Mouse (Mus musculus) activated CD4-positive, CD25-positive, alpha-beta regulatory T cell (primary cell): ENCODE data around the gene Zfp784. TPM values are rescaled to one million over a fixed set of nuclear protein-coding genes. Genes with fewer than 3 reads are reported as not detected.

Experiments
- polyA plus RNA-seq, 2 experiments: library from polyadenylated mRNA; unstranded; fragments of 100-300 nt; shearing (Covaris generic); gene quantifications; one replicate each; pipeline ENCODE4 v1.2.1; 2017

Zfp784 gene
- 1 to 10 TPM; 3.4 to 4.9 TPM for polyA plus RNA-seq

GRCm38 (mm10) chr7:5038109-5038732 lies at the start of gene Zfp784:
Zfp784 (minus strand) TSS chr7:5038446.

GRCm38 (mm10) chr7:5080010-5080751 lies 41.9 kb upstream of the Zfp784 start, which contains the start of gene Epn1:
Epn1 (plus strand) TSS chr7:5080235.

GRCm38 (mm10) chr7:5061774-5062359 lies 23.6 kb upstream of the Zfp784 start, which contains the start of gene U2af2:
U2af2 (plus strand) TSS chr7:5062143.

DNA sequence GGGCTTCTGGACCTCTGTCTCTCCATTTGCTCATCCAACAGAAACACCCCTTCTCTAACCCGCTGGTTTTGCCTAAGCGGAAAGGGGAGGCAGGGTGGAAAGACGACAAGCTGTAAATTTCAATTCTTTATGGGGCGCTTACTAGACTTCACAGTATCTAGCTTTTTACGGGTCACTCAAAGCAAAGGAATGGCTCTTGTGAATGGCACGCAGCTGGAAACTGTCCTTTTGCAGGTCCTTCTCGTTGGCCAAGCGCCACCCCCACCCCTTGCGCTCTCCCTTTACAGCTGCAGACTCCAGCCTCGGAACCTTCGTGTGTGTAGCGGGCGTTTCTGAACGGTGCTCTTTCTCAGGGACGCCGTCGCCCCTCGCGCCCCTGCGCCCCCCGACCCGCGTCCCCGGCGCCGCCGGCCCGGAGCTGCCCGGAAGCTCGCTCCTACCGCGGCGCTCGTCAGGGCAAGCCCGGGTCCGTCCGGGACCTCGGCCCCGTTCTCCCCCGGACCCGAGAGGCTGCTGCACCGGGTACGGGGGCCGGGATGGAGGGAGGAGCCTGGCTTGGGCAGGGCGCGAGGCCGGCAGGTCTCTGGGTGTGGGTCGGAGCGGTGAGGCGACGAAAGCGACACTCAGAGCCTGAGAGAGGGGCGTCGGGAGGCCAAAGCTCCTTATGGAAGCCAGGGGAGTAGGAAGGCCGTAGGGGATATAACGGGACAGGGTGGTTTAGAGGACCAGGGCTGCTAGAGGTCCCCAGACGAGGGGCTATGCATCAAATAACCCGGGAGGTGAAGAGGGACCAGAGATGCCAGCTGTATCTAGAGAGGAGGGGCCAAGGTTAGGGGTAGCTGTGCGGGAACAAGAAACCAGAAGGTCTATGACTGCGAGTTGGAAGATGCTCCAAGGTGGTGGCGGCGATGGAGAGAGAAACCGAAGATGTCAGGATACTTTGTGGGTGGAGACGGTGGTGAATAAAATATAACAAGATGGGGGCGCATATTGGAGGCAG lies 13.2 kb upstream of the Zfp784 start, which contains the start of gene Zfp580:
Zfp580 (plus strand) TSS at position 346 of the 1,000 bp plus-strand sequence.

DNA sequence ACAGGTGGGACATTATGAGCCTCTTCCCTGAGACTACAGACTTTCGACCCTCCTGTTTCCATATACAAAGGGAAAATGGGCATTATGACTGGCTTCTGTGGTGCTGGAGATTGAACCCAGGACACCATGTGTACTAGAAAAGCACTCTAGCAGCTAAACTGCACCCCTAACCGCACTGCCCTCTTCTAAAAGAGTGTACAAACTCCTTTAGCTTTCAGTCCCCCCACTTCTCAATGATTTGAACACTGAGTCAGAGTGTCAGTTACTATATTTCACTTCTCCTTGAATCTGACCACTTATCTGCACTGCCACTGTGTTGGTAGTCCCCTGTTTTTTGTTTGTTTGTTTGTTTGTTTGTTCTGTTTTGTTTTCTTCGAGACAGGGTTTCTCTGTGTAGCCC lies 4.4 kb downstream of the Zfp784 start, which contains the start of gene 4632433K11Rik:
4632433K11Rik (plus strand) TSS at position 301 of the 400 bp plus-strand sequence.

DNA sequence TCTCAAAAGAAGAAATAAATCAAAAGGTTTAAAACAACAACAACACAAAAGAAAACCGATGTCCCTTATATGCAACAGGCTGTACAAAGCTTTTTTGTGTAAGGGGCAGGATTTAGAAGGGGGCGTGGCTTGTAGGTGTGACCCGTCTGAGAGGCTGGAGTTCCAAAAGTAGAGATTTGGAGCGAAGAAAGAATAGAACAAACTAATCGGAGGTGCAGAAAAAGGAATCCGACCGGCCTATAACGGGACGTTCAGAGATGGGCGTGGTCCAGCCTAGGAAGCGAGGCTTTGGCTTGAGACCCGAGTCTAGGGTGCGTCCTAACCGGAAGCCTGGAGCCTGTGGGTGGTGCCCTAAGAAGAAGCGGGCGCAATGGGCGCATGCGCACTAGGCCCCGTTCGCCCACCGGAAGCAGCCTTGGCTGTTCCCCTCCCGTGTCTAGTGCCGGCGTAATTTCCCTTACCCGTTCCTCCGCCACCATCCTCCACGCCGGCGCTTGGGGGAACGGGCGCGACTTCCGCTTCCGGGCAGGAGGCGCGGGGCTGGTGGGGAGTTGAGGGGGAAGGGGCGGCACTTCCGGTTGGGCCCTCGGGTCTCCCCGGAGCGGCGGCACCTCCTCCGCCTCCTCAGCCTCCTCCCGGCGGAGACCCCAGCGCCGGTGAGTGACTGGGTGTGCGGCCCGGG lies 18.1 kb downstream of the Zfp784 start, which contains the start of the genes Zfp865 and Ccdc106:
Zfp865 (plus strand) TSS at position 377 of the 682 bp plus-strand sequence.
Ccdc106 (plus strand) TSS at position 554 of the 682 bp plus-strand sequence.

DNA sequence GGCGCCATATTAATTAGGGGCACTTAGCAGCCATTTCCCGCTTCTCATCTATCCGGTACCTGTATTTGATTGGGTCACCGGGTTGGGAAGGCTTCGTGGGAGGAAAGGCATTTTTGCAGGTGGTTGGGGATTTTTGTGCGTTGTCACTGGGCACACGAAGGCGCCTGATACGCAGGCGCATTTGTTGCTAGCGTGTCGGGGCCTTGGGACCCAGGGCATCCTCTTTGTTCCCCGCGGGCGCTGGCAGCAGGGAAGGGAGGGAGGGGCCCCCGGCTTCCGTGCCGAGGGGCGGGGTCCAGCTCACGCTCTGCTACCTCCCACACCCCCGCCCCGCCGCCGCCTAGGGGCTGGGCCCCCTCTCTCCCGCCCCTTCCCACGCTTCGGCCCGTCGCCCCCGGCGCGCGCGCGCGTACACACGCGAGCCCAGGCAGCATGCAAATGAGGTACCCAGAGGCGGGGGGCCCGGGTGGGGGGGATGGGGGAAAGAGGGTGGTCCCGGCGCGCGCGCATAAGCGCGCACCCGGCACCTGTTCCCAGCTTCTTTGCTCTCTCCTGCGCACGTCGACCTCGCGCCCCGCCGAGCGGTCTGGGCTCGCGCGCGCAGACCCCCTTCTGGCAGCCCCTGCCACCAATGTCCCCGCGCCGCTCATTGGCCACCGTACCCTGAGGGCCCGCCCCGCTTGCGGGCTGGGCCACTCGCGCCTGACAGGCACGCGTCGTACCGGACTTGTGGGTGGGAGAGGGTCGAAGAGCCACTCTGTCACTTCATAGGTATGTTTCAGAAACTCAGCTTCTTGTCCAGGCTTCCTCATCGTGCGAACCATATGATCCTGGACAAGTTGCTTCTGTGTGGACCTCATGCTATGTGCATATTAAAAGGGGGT lies 22.9 kb downstream of the Zfp784 start, which contains the start of gene Gm44973:
Gm44973 (plus strand) TSS at position 379 of the 884 bp plus-strand sequence.

DNA sequence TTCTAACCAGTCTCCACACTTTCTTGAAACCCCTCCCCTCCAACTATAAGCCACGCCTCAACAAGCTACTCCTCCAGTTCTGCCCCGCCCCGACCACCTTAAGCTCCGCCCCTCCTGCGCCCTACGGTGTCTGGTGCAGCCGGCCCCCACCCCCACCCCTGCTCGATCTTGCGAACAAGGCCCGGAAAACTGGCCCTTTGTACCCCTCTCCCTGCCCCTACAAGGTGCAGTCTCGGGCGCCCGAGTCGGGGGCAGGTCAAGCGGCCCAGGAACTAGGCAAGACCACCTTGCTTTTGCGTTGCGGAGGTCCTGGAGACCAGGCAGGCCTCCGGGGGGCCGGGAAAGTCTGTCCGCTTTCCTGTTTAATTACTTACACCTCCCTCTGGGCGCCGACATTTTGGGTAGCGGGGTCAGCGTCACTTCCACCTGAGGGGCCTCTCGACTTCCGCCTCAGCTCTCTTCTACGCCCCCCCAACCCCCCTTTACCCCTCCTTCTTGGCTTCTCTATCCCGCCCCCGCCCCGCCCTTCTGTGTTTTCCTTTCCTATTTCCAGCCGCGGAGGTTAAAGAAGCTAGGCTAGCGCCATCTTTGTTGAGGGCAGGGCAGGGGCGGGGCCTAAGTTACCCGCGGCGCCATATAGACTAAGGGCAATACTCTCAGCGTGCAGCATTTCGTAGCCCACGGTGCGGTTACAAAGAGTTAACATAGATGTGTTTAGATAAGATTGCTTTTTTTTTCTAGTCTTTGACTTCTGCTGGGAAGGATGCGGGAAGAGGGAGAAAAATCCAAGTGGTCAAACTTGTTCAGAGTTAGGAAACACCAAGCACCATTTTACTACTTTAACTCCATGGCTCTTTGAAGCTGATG lies 23.8 kb downstream of the Zfp784 start, which contains the start of the genes Zfp524 and Fiz1:
Zfp524 (plus strand) TSS at position 165 of the 867 bp plus-strand sequence.
Fiz1 (minus strand) TSS at position 447 of the 867 bp plus-strand sequence.

DNA sequence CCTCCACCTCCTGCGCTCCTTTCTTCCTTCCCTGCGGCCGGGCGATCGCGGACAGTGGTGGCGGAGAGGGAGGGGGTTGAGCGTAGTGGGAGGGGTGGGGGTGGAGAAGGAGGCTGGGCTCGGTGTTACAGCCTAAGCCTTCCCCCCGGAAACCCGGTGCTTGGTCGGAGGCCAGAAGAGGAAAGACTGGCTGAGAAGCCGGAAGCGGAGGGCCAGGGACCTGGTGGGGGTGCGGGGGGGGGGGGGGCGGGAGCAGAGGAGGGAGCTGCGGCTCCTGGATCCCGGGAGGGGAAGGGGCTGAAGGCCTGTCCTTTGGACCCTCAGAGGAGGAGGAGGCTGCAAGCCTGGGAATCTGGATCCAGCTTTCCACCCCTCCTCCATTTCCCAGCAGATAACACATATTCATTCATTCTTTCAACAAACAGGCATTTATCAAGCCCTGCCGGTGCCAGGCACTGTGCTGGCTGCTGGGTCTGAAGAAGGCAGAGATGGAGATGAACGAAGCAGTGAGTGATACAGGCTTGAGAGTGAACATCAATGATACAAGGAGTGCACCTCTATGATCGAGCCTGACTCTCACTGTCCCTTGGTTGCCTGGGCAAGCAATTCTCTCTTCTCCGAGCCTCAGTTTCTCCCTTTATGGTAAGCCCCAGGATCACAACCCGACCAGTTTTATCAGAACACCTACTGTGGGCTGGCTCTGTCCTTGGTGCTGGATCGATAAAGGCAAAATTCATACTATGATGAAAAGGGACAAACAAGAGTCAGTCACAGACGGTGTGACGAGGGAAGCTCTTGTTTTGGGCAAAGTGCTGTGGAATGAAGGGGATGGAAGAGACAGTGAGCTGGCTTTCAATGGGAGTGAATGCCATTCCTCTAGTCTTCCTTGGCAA lies 42.0 kb downstream of the Zfp784 start, which contains the start of gene Zfp579:
Zfp579 (minus strand) TSS at position 156 of the 893 bp plus-strand sequence.

Other genes starting within 250 kb of the Zfp784 start
- 1 to 10 TPM; 5.5 to 8.8 TPM for gene Tmem238, start 248.8 kb downstream of the Zfp784 start, polyA plus RNA-seq
- gene Rpl28, start 245.6 kb downstream of the Zfp784 start, polyA plus RNA-seq: 100 to 1,000 TPM; 316 to 505 TPM
- gene Ube2s, start 225.9 kb downstream of the Zfp784 start, polyA plus RNA-seq: 100 to 1,000 TPM; 126 to 185 TPM
- gene Shisa7, start 193.8 kb downstream of the Zfp784 start, polyA plus RNA-seq: not detected
- 10 to 100 TPM; 46.9 to 52.2 TPM for gene Isoc2b, start 168.2 kb downstream of the Zfp784 start, polyA plus RNA-seq
- gene Isoc2a, start 161.3 kb downstream of the Zfp784 start, polyA plus RNA-seq: under 1 TPM; 0.37 to 0.84 TPM
- gene Gm36210, start 131.9 kb downstream of the Zfp784 start, polyA plus RNA-seq: under 1 TPM in 1 of 2 experiments, not detected in 1; 0.32 TPM
- gene Zfp628, start 123.2 kb downstream of the Zfp784 start, polyA plus RNA-seq: 1 to 10 TPM; 2.2 to 3.1 TPM
- under 1 TPM; 0.49 to 0.79 TPM for gene Nat14, start 116.4 kb downstream of the Zfp784 start, polyA plus RNA-seq
- not detected for gene Ssc5d, start 112.7 kb downstream of the Zfp784 start, polyA plus RNA-seq
- not detected for gene Sbk2, start 74.0 kb downstream of the Zfp784 start, polyA plus RNA-seq
- gene Sbk3, start 67.3 kb downstream of the Zfp784 start, polyA plus RNA-seq: under 1 TPM in 1 of 2 experiments, not detected in 1; 0.05 TPM
- 10 to 100 TPM; 17.7 to 19.5 TPM for gene Zfp579, start 42.3 kb downstream of the Zfp784 start, polyA plus RNA-seq
- 10 to 100 TPM; 31.1 to 33.7 TPM for gene Zfp524, start 24.0 kb downstream of the Zfp784 start, polyA plus RNA-seq
- gene Fiz1, start 23.7 kb downstream of the Zfp784 start, polyA plus RNA-seq: 10 to 100 TPM; 33.4 to 36.2 TPM
- 10 to 100 TPM in 1 of 2 experiments, 1 to 10 TPM in 1; 6.4 to 29.3 TPM for gene Gm44973, start 22.9 kb downstream of the Zfp784 start, polyA plus RNA-seq
- gene Zfp865, start 18.1 kb downstream of the Zfp784 start, polyA plus RNA-seq: 10 to 100 TPM; 10.4 to 11.4 TPM
- under 1 TPM; 0.18 to 0.86 TPM for gene Ccdc106, start 17.9 kb downstream of the Zfp784 start, polyA plus RNA-seq
- not detected for gene 4632433K11Rik, start 4.3 kb downstream of the Zfp784 start, polyA plus RNA-seq
- gene Zfp580, start 13.1 kb upstream of the Zfp784 start, polyA plus RNA-seq: 10 to 100 TPM in 1 of 2 experiments, 1 to 10 TPM in 1; 8.3 to 15.8 TPM
- gene U2af2, start 23.7 kb upstream of the Zfp784 start, polyA plus RNA-seq: 10 to 100 TPM; 87.8 to 91.8 TPM
- 10 to 100 TPM; 27.6 to 38.0 TPM for gene Epn1, start 41.8 kb upstream of the Zfp784 start, polyA plus RNA-seq
- not detected for gene Rfpl4, start 78.5 kb upstream of the Zfp784 start, polyA plus RNA-seq
- under 1 TPM in 1 of 2 experiments, not detected in 1; 0.31 TPM for gene Rasl2-9, start 87.5 kb upstream of the Zfp784 start, polyA plus RNA-seq
- gene Vmn1r55, start 111.2 kb upstream of the Zfp784 start, polyA plus RNA-seq: under 1 TPM; 0.01 to 0.15 TPM
- gene Vmn1r56, start 158.3 kb upstream of the Zfp784 start, polyA plus RNA-seq: not detected
- gene Vmn1r57, start 180.0 kb upstream of the Zfp784 start, polyA plus RNA-seq: not detected